Mouse (Mus musculus): Measurements from ENCODE around the gene Fnbp1. TPM values are rescaled to one million over a fixed set of nuclear protein-coding genes. Genes with fewer than 3 reads are reported as not detected.

Fnbp1 gene
- polyA plus RNA-seq, 1 experiment from 2014 or later: 35.8 TPM

DNA sequence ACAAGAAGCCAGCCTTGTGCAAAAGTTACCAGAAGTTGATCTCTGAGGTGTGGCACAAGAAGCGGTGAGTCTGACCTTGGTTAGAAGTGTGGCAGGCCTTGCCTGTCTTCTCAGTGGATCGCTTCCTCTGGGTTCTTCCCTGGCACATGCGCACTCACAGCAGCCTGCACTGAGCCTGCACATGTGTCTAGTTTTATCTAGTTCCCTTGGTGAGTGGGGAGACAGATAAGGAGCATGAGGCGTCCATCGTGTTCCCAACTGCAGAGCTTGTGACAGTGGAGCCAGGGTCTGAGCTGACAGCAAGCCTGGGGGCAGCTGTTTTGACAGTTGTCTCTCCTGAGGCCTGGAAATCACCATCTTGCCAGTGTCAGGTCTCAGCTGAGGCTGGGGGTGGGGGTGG is 135.4 kb downstream of the Fnbp1 start:
- no peaks in the 10 kb centered on the region for H3K27me3 ChIP-seq (replicated peaks; ENCODE audit: control insufficient read depth, insufficient read depth, low read length)
- WGBS: 69% methylated on average over 5 of the region's 5 CpGs
- H3K4me2 ChIP-seq (ENCODE audit: low read length): no peak overlapping the region
- no peak for ATAC-seq
- no peaks in the 10 kb centered on the region for H3K9me3 ChIP-seq (ENCODE audit: control insufficient read depth, low read length)
- peaks cover 35% of the 10 kb centered on the region for H3K36me3 ChIP-seq (ENCODE audit: control insufficient read depth, insufficient read depth, low read length)
- no peaks in the 10 kb centered on the region for H3K4me1 ChIP-seq (ENCODE audit: control insufficient read depth, insufficient read depth, low read depth, low read length)
- H3K27ac ChIP-seq (ENCODE audit: low read depth, low read length): no peak overlapping the region
- no peak overlapping the region for H3K9ac ChIP-seq (ENCODE audit: low read depth, low read length)
- H3K4me3 ChIP-seq (ENCODE audit: low read length): no peak overlapping the region

DNA sequence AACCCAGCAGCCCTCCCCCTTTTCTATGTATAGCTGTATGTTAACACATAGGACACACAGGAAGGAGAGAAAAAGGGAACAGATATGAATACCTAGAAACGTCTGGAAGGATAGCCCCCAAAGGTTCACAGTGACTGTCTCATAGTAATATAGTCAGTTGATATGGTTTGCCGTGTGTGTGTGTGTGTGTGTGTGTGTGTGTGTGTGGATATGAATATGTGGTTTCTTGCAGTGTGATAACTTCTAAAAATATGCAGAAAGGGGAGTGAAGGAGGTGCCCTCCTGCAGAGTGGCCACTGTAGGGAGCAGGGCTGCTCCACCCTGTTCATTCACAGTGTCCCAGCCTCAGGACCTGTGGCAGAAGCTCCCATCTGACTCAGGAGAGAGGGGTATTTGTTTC is 136.4 kb downstream of the Fnbp1 start:
- H3K4me1 ChIP-seq (ENCODE audit: control insufficient read depth, insufficient read depth, low read depth, low read length): no peaks in the 10 kb centered on the region
- peaks cover 25% of the 10 kb centered on the region for H3K36me3 ChIP-seq (ENCODE audit: control insufficient read depth, insufficient read depth, low read length)
- WGBS: 91% methylated on average over 2 of the region's 2 CpGs

DNA sequence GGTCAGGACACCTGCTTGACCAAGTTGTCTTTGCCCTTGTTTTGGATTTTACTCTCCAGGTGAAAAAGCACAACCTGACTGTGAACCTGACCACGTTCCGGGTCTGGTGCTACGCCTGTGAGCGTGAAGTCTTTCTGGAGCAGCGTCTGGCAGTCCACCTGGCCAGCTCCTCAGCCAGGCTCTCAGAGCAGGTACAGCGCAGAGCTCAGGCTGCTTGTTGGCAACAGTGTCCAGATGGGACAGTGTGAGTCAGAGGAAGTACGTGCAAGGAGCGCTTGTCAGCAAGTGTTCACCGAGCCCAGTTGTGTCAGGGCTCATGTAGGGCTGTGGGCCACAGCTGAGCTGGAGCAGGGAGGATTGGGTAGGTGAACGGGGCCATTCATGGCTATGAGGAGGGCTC is 139.0 kb downstream of the Fnbp1 start:
- Histone ChIP-seq H3K4me2 (ENCODE audit: low read length) (no peak overlapping the region), H3K4me1 (ENCODE audit: control insufficient read depth, insufficient read depth, low read depth, low read length) (no peaks in the 10 kb centered on the region), H3K27ac (ENCODE audit: low read depth, low read length) (no peak overlapping the region), H3K9me3 (ENCODE audit: control insufficient read depth, low read length) (no peaks in the 10 kb centered on the region), H3K36me3 (ENCODE audit: control insufficient read depth, insufficient read depth, low read length) (peaks cover 26% of the 10 kb centered on the region), H3K4me3 (ENCODE audit: low read length) (no peak overlapping the region), H3K9ac (ENCODE audit: low read depth, low read length) (no peak overlapping the region), H3K27me3 (replicated peaks; ENCODE audit: control insufficient read depth, insufficient read depth, low read length) (no peaks in the 10 kb centered on the region)
- 93% methylated on average over 10 of the region's 10 CpGs for WGBS
- no peak for ATAC-seq

More for the DNA sequence above, 136.4 kb downstream of the Fnbp1 start:
- no peak for ATAC-seq
- Histone ChIP-seq H3K9me3 (ENCODE audit: control insufficient read depth, low read length) (no peaks in the 10 kb centered on the region), H3K27me3 (replicated peaks; ENCODE audit: control insufficient read depth, insufficient read depth, low read length) (no peaks in the 10 kb centered on the region), H3K4me2 (ENCODE audit: low read length) (no peak overlapping the region), H3K9ac (ENCODE audit: low read depth, low read length) (no peak overlapping the region), H3K4me3 (ENCODE audit: low read length) (no peak overlapping the region), H3K27ac (ENCODE audit: low read depth, low read length) (no peak overlapping the region)

DNA sequence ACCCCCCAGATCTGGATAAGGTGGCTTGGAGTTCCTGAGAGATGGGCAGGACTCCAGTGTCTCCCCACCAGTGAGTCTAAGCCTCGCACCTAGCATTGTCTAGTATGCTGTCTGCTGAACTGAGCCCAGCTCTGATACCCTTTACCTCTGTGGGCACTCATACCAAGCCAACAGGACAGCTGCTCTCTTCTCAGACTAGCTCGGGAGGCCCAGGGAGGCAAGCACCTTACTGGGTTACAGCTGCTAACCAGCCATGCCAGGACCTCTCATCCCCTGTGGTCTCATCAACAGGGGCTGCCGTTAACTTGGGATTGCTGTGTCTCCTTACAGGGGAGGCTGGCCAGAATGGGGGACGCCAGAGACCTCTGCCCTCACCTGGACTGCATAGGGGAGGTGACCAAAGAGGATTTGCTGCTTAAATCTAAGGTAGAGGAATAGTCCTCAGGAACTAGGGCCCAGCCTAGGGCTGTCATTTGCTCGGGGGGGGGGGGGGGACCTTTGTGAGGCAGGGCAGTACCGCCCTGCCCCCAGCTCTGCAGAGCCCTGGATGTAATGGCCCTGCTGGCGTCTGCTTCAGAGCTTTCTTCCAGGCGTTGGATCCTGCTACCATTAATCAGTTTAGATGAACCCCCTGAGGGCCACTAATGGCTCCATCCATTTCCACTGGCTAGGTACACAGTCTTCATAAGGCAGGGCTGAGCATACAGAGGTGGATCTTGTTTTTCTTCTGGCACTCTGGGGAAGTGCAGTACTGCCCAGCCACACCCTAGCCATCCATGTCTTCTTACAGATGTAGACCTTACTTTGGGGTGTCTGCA is 143.2 kb downstream of the Fnbp1 start:
- no peak overlapping the region for H3K27ac ChIP-seq (ENCODE audit: low read depth, low read length)
- no peaks in the 10 kb centered on the region for H3K9me3 ChIP-seq (ENCODE audit: control insufficient read depth, low read length)
- no peaks in the 10 kb centered on the region for H3K27me3 ChIP-seq (replicated peaks; ENCODE audit: control insufficient read depth, insufficient read depth, low read length)
- H3K4me2 ChIP-seq (ENCODE audit: low read length): no peak overlapping the region
- no peak overlapping the region for H3K4me3 ChIP-seq (ENCODE audit: low read length)
- 63% methylated on average over 8 of the region's 8 CpGs for WGBS
- no peak overlapping the region for H3K9ac ChIP-seq (ENCODE audit: low read depth, low read length)
- H3K4me1 ChIP-seq (ENCODE audit: control insufficient read depth, insufficient read depth, low read depth, low read length): no peaks in the 10 kb centered on the region
- peak; percentile 30; the same call in 1 of the 2 replicates for ATAC-seq
- H3K36me3 ChIP-seq (ENCODE audit: control insufficient read depth, insufficient read depth, low read length): peaks cover 14% of the 10 kb centered on the region

DNA sequence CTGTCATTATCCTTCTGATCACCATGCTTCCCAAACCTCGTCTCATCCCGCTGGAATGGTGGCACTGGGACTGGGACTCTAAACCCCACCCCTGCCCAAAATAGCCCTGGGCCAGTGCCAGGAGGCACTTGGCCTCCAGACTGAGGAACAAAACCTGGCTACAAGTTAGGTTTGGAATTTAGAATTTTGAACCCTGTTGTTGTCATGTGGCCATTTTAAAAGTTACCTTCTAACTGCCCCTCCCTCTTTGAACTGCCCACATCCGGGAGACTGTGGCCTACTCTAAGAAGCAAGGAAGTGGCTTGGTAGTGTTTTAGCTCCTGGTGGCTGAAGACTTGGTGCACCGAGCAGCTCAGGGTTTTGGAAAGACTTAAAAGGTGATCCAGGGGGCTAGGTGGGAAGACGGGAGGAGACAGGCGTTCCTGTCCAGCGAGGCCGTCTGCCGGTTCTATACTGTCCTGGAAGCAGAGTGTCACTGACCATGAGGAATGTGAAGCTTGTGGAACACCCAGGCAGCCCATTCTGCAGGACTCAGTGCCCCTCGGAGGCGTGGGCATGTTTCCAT is 146.3 kb downstream of the Fnbp1 start:
- WGBS: 72% methylated on average over 11 of the region's 11 CpGs
- ATAC-seq: no peak
- Histone ChIP-seq H3K4me1 (ENCODE audit: control insufficient read depth, insufficient read depth, low read depth, low read length) (no peaks in the 10 kb centered on the region), H3K9ac (ENCODE audit: low read depth, low read length) (no peak overlapping the region), H3K36me3 (ENCODE audit: control insufficient read depth, insufficient read depth, low read length) (peaks cover 5% of the 10 kb centered on the region; the same call in 1 of the 2 replicates), H3K4me3 (ENCODE audit: low read length) (no peak overlapping the region), H3K4me2 (ENCODE audit: low read length) (no peak overlapping the region), H3K9me3 (ENCODE audit: control insufficient read depth, low read length) (no peaks in the 10 kb centered on the region), H3K27me3 (replicated peaks; ENCODE audit: control insufficient read depth, insufficient read depth, low read length) (no peaks in the 10 kb centered on the region), H3K27ac (ENCODE audit: low read depth, low read length) (no peak overlapping the region)

DNA sequence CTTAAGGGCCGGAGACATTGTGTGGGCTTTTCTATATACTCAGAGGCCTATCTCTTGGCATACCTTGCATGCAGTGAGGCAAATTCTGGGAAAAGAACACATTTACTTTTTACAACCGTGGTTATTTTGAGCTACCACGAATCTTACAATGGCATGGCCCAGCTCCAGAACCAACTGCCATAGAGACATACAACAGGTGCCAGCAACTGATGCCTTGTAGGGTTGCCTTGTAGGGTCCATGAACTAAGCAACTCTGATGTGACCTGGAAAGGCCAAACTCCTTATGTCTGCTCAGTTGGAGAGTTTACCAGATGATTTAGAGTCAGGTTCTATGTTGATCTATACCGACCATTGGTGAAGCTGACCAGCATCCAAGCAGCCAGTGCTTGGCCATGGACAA is 147.0 kb downstream of the Fnbp1 start:
- WGBS: 98% methylated on average over 4 of the region's 4 CpGs
- Histone ChIP-seq H3K9me3 (ENCODE audit: control insufficient read depth, low read length) (no peaks in the 10 kb centered on the region), H3K27ac (ENCODE audit: low read depth, low read length) (no peak overlapping the region), H3K4me3 (ENCODE audit: low read length) (no peak overlapping the region), H3K4me2 (ENCODE audit: low read length) (no peak overlapping the region), H3K36me3 (ENCODE audit: control insufficient read depth, insufficient read depth, low read length) (no peaks in the 10 kb centered on the region; the same call in 1 of the 2 replicates), H3K27me3 (replicated peaks; ENCODE audit: control insufficient read depth, insufficient read depth, low read length) (no peaks in the 10 kb centered on the region), H3K9ac (ENCODE audit: low read depth, low read length) (no peak overlapping the region), H3K4me1 (ENCODE audit: control insufficient read depth, insufficient read depth, low read depth, low read length) (no peaks in the 10 kb centered on the region)
- ATAC-seq: no peak

DNA sequence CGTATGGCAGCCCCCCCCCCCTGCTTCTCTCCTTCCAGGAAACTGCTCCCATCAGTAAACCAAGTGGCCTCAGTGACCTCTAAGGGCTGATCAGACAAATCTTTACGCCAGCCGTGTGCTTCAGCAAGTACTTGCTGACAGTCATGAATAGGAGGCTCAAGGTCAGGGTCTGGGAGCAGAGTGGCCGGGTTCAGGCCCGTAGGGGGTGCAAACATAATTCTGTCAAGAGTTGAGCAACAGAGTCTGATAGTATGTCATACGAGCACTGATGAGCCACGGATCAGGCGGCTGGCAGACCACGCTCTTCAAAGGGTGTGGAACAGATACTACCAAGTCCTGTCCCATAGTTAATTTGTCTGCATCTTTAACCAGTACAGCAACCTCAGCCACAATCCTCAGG is 151.6 kb downstream of the Fnbp1 start:
- 94% methylated on average over 9 of the region's 9 CpGs for WGBS

DNA sequence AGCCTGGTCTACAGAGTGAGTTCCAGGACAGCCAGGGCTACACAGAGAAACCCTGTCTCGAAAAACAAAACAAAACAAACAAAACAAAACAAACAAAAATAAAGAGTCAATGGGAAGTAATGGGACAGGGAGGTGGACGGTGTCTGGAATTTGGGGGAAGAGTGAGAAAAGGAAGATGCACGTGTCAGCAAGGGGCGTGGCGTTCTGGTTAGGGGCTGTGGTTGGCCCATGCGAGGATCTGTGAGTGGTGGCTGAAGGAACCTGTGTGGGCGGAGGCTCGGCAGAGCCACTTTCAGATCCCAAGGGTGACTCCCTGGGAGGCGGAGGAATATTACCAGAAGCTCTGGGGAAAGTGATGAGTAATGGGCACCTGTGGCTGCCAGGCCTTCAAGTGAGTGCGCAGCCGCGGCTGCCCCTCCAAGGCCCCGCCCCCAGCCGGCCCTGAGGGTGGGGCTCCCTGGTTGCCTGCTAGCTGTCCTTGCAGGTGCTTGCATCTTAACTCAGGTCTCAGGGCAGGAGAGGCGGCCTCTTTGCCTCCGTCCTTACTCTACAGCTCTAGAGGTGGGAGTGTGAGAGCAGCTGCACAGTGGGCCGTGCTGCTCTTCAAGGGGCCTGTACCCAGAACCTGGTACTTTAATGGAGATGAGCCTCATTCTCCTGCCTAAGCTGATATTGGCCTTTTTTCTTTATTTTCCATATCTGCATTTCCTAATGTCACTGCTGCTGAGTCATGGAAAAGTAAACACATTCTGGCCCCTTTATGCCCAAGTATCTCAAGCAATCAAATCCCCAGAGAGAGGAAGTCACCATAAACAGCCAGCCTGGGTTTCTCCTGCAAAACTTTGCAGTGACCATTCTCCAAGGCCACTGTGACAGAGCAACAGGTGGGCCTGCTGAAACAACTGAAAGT is 156.4 kb downstream of the Fnbp1 start:
- no peak for ATAC-seq
- no peak overlapping the region for H3K4me2 ChIP-seq (ENCODE audit: low read length)
- 28% methylated on average over 17 of the region's 17 CpGs for WGBS
- peaks cover 19% of the 10 kb centered on the region for H3K4me1 ChIP-seq (ENCODE audit: control insufficient read depth, insufficient read depth, low read depth, low read length)
- no peak overlapping the region for H3K9ac ChIP-seq (ENCODE audit: low read depth, low read length)
- no peaks in the 10 kb centered on the region for H3K27me3 ChIP-seq (replicated peaks; ENCODE audit: control insufficient read depth, insufficient read depth, low read length)
- no peak overlapping the region for H3K4me3 ChIP-seq (ENCODE audit: low read length)
- H3K36me3 ChIP-seq (ENCODE audit: control insufficient read depth, insufficient read depth, low read length): no peaks in the 10 kb centered on the region
- H3K9me3 ChIP-seq (ENCODE audit: control insufficient read depth, low read length): no peaks in the 10 kb centered on the region
- no peak overlapping the region for H3K27ac ChIP-seq (ENCODE audit: low read depth, low read length)

More for the DNA sequence above, 151.6 kb downstream of the Fnbp1 start:
- H3K27ac ChIP-seq (ENCODE audit: low read depth, low read length): no peak overlapping the region
- no peaks in the 10 kb centered on the region for H3K36me3 ChIP-seq (ENCODE audit: control insufficient read depth, insufficient read depth, low read length)
- no peak overlapping the region for H3K4me3 ChIP-seq (ENCODE audit: low read length)
- no peak overlapping the region for H3K9ac ChIP-seq (ENCODE audit: low read depth, low read length)
- no peaks in the 10 kb centered on the region for H3K9me3 ChIP-seq (ENCODE audit: control insufficient read depth, low read length)
- 0 out of 2 replicates have a peak, but pooled peaks cover 3% of the 10 kb centered on the region for H3K4me1 ChIP-seq (ENCODE audit: control insufficient read depth, insufficient read depth, low read depth, low read length)
- H3K4me2 ChIP-seq (ENCODE audit: low read length): no peak overlapping the region
- no peaks in the 10 kb centered on the region for H3K27me3 ChIP-seq (replicated peaks; ENCODE audit: control insufficient read depth, insufficient read depth, low read length)
- no peak for ATAC-seq

DNA sequence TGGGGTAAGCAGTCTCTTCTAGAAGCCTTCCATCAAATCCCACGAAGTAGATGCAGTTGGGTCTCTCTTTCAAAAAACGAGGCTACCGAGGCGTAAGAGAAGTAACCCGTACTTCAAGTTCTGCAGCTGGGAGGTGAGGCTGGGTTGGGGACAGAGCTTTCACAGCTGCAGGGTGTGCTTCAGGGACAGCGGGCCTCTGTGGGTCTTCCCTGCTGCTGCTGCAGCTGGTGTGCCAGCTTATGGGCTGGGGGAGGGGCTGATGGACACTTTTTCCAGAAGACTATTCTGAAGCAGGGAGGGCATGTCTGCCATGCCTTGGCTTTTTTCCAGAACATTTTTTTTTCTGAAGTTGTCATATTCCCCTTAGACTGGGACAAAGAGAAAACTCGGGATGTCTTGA is 158.8 kb downstream of the Fnbp1 start:
- peaks cover 19% of the 10 kb centered on the region for H3K4me1 ChIP-seq (ENCODE audit: control insufficient read depth, insufficient read depth, low read depth, low read length)
- peak overlapping the region; percentile 67 for H3K4me2 ChIP-seq (ENCODE audit: low read length)
- H3K36me3 ChIP-seq (ENCODE audit: control insufficient read depth, insufficient read depth, low read length): peaks cover 9% of the 10 kb centered on the region; the same call in 1 of the 2 replicates
- peak overlapping the region; percentile 76 for H3K4me3 ChIP-seq (ENCODE audit: low read length)
- no peaks in the 10 kb centered on the region for H3K9me3 ChIP-seq (ENCODE audit: control insufficient read depth, low read length)
- H3K27me3 ChIP-seq (replicated peaks; ENCODE audit: control insufficient read depth, insufficient read depth, low read length): no peaks in the 10 kb centered on the region
- 43% methylated on average over 7 of the region's 7 CpGs for WGBS
- peak overlapping the region; percentile 2; the same call in 1 of the 2 replicates for H3K9ac ChIP-seq (ENCODE audit: low read depth, low read length)
- H3K27ac ChIP-seq (ENCODE audit: low read depth, low read length): no peak overlapping the region
- no peak for ATAC-seq
